Comparison of ENCODE assay signal across 8 mouse cellular contexts in genomic region chr13:19394171-19394570, GRCm38 (mm10). TPM values are rescaled to one million over a fixed set of nuclear protein-coding genes. Genes with fewer than 3 reads are reported as not detected.
DNase-seq lines count a peak whose midpoint lies in the region; ATAC-seq and TF ChIP-seq lines count a peak whose summit lies in the region.

No protein-coding gene starts in this region.

- peak; percentile 24 to 47 for DNase-seq in cerebellum, adult 18-20 months
- no peak for DNase-seq in cerebellum, postnatal 4 days (ENCODE audit: low spot score in 2 of 2)
- peak; percentile 22 for DNase-seq in heart, postnatal 0 days (ENCODE audit: low spot score)
- no peak for DNase-seq in left cerebral cortex, adult 11 months (ENCODE audit: low spot score)

- no peak for TF ChIP-seq POLR2A in bone marrow macrophage, adult 2 months (IDR thresholded peaks at IDR 0.05; ENCODE audit: borderline replicate concordance, low read depth, low read length)

- 0 out of 2 replicates have a peak overlapping the region, but pooled peaks have one; percentile 19 for H3K4me3 ChIP-seq in bone marrow macrophage, adult 2 months (ENCODE audit: insufficient read depth, low read length)
- H3K4me3 ChIP-seq in heart, postnatal 0 days (ENCODE audit: low read depth, low read length), result no peak overlapping the region
- H3K4me3 ChIP-seq in liver, embryonic 15.5 days (replicated peaks), result 0 out of 2 replicates have a peak overlapping the region, but pooled peaks have one; percentile 8
- peak overlapping the region; percentile 26 for H3K4me3 ChIP-seq in neural tube, embryonic 15.5 days (replicated peaks)

- H3K27ac ChIP-seq in bone marrow macrophage, adult 2 months (ENCODE audit: insufficient read depth, low read depth, low read length), result no peak overlapping the region
- no peak overlapping the region for H3K27ac ChIP-seq in heart, postnatal 0 days (ENCODE audit: low read depth)
- H3K27ac ChIP-seq in liver, embryonic 15.5 days (replicated peaks), result no peak overlapping the region
- no peak overlapping the region for H3K27ac ChIP-seq in neural tube, embryonic 15.5 days (replicated peaks)

- no peaks in the 10 kb centered on the region for H3K36me3 ChIP-seq in heart, postnatal 0 days (replicated peaks; ENCODE audit: control insufficient read depth, insufficient read depth, low read length)
- no peaks in the 10 kb centered on the region for H3K36me3 ChIP-seq in liver, embryonic 15.5 days (replicated peaks)
- no peaks in the 10 kb centered on the region for H3K36me3 ChIP-seq in neural tube, embryonic 15.5 days

- no peak for TF ChIP-seq EP300 in heart, postnatal 0 days (IDR thresholded peaks at IDR 0.05; ENCODE audit: low read depth)

- no peaks in the 10 kb centered on the region for H3K27me3 ChIP-seq in heart, postnatal 0 days (ENCODE audit: control insufficient read depth, insufficient read depth, low read length)
- H3K27me3 ChIP-seq in liver, embryonic 15.5 days, result no peaks in the 10 kb centered on the region
- no peaks in the 10 kb centered on the region for H3K27me3 ChIP-seq in neural tube, embryonic 15.5 days (replicated peaks)

- no peak overlapping the region for H3K9ac ChIP-seq in heart, postnatal 0 days (replicated peaks; ENCODE audit: low read depth, low read length)
- no peak overlapping the region for H3K9ac ChIP-seq in liver, embryonic 15.5 days
- H3K9ac ChIP-seq in neural tube, embryonic 15.5 days (replicated peaks), result peak overlapping the region; percentile 96

- 38% methylated on average over 4 of the region's 4 CpGs for WGBS in heart, postnatal 0 days
- WGBS in liver, embryonic 15.5 days (ENCODE audit: insufficient replicate concordance), result 57% methylated on average over 4 of the region's 4 CpGs
- 74% methylated on average over 4 of the region's 4 CpGs for WGBS in neural tube, embryonic 15.5 days

- H3K9me3 ChIP-seq in heart, postnatal 0 days (replicated peaks; ENCODE audit: control insufficient read depth, low read length), result no peaks in the 10 kb centered on the region
- no peaks in the 10 kb centered on the region for H3K9me3 ChIP-seq in liver, embryonic 15.5 days (replicated peaks)
- no peaks in the 10 kb centered on the region for H3K9me3 ChIP-seq in neural tube, embryonic 15.5 days (replicated peaks)

- no peak for TF ChIP-seq CTCF in bone marrow macrophage, adult 2 months (IDR thresholded peaks at IDR 0.05; ENCODE audit: low read depth, low read length)
- TF ChIP-seq CTCF in heart, postnatal 0 days (IDR thresholded peaks at IDR 0.05; ENCODE audit: low read depth), result no peak

- peak overlapping the region; percentile 63 for H3K4me2 ChIP-seq in heart, postnatal 0 days (ENCODE audit: low read depth, low read length)
- H3K4me2 ChIP-seq in liver, embryonic 15.5 days, result peak overlapping the region; percentile 44
- peak overlapping the region; percentile 65 for H3K4me2 ChIP-seq in neural tube, embryonic 15.5 days

- no peak for ATAC-seq in heart, postnatal 0 days (ENCODE audit: insufficient read depth, low read depth)
- no peak for ATAC-seq in liver, embryonic 15.5 days (ENCODE audit: insufficient read depth)
- ATAC-seq in neural tube, embryonic 15.5 days (ENCODE audit: low FRiP score), result no peak
- ATAC-seq in erythroid progenitor cell, adult 5-6 weeks (replicated peaks; ENCODE audit: low FRiP score, poor library complexity, severe bottlenecking), result no peak

- peaks cover 27% of the 10 kb centered on the region for H3K4me1 ChIP-seq in bone marrow macrophage, adult 2 months (ENCODE audit: control insufficient read depth, insufficient read depth, low read length)
- peaks cover 10% of the 10 kb centered on the region for H3K4me1 ChIP-seq in heart, postnatal 0 days (ENCODE audit: control insufficient read depth, insufficient read depth)
- peaks cover 27% of the 10 kb centered on the region for H3K4me1 ChIP-seq in liver, embryonic 15.5 days (replicated peaks)
- H3K4me1 ChIP-seq in neural tube, embryonic 15.5 days, result peaks cover 35% of the 10 kb centered on the region

RNA-seq across cellular contexts. Expression of gene Stard3nl, which starts 1.4 kb away (rescaled TPM):
- polyA plus RNA-seq in bone marrow macrophage, adult 2 months (2012; ENCODE audit: insufficient read depth, insufficient read length, missing spikeins), result 113 and 149 TPM in 2 replicates
- 18.7 and 22.2 TPM in 2 replicates for total RNA-seq in heart, postnatal 0 days (2014; rRNA removed; ENCODE audit: low replicate concordance)
- polyA plus RNA-seq in heart, postnatal 0 days (2015; fragmentation: Nextera tagmentation; extraction: Ambion mirVana), result 48.3 and 50.3 TPM in 2 replicates
- 22.4 and 25.5 TPM in 2 replicates for polyA plus RNA-seq in liver, embryonic 15.5 days (2015; fragmentation: Nextera tagmentation; extraction: Ambion mirVana)
- polyA plus RNA-seq in neural tube, embryonic 15.5 days (2015; fragmentation: Nextera tagmentation; extraction: Ambion mirVana), result 200 and 219 TPM in 2 replicates
- 12.6 and 56.6 TPM in 2 replicates for total RNA-seq in erythroid progenitor cell, adult 5-6 weeks (2015; ENCODE audit: low replicate concordance)
- total RNA-seq in erythroid progenitor cell, adult 5-6 weeks (2017; ENCODE audit: low replicate concordance), result 5.7 and 6.5 TPM in 2 replicates

Comparison
In these comparisons a context has a peak if more than half of its experiments do, and no peak if none do; other contexts are left out.
1. DNase-seq: peak in cerebellum, adult 18-20 months (2 of 2) and heart, postnatal 0 days (single experiment); none in cerebellum, postnatal 4 days (0 of 2) and left cerebral cortex, adult 11 months (single experiment).
2. Peak in every context shown above with its lines, with median percentiles within 50 percentile points of each other: H3K4me2 ChIP-seq.